Comparison of ENCODE assay signal across 24 mouse cellular contexts in genomic region chr5:103242430-103242829, GRCm38 (mm10). TPM values are rescaled to one million over a fixed set of nuclear protein-coding genes. Genes with fewer than 3 reads are reported as not detected.
DNase-seq lines count a peak whose midpoint lies in the region; ATAC-seq and TF ChIP-seq lines count a peak whose summit lies in the region.
"Had no signal": no experiment of that assay in that cellular context is flagged by ENCODE, and none has a peak within 500 bp of the region (broad histone marks: within the 10 kb centered on the region; RNA-seq: fewer than 3 reads in every experiment).

No protein-coding gene starts in this region.

- H3K9ac ChIP-seq in liver, adult 2 months (ENCODE audit: low read depth, low read length): no peak overlapping the region
- no peak overlapping the region for H3K9ac ChIP-seq in liver, embryonic 12.5 days
- no peak overlapping the region for H3K9ac ChIP-seq in midbrain, embryonic 11.5 days (ENCODE audit: low read length)

- WGBS in liver, adult 2 months: 55% methylated on average over 1 of the region's 1 CpGs
- 29% methylated on average over 1 of the region's 1 CpGs for WGBS in liver, embryonic 12.5 days (ENCODE audit: insufficient replicate concordance)
- 69% methylated on average over 1 of the region's 1 CpGs for WGBS in midbrain, embryonic 11.5 days
- WGBS in midbrain, embryonic 10.5 days: 83% methylated on average over 1 of the region's 1 CpGs

- no peak for ATAC-seq in liver, embryonic 12.5 days
- no peak for ATAC-seq in midbrain, embryonic 11.5 days (ENCODE audit: low FRiP score)
- ATAC-seq in activated CD4-positive, CD25-positive, alpha-beta regulatory T cell, adult 4 months: no peak
- ATAC-seq: CD4-positive, CD25-positive, alpha-beta regulatory T cell, adult 4 months; Patski had no signal

- H3ac ChIP-seq in myocyte (ENCODE audit: control insufficient read depth, insufficient read length): no peak overlapping the region

- H3K36me3 ChIP-seq in liver, adult 2 months (ENCODE audit: control insufficient read depth, insufficient read depth, low read length): no peaks in the 10 kb centered on the region
- H3K36me3 ChIP-seq in liver, embryonic 12.5 days: no peaks in the 10 kb centered on the region
- no peaks in the 10 kb centered on the region for H3K36me3 ChIP-seq in midbrain, embryonic 11.5 days (ENCODE audit: control insufficient read depth, insufficient read depth, low read length)
- H3K36me3 ChIP-seq in midbrain, embryonic 10.5 days: no peaks in the 10 kb centered on the region
- H3K36me3 ChIP-seq in myocyte (ENCODE audit: control insufficient read depth, insufficient read depth): no peaks in the 10 kb centered on the region
- H3K36me3 ChIP-seq: G1E had no signal

- intact Hi-C loops in gastrocnemius, postnatal 36 days (cut with DNase I): no loop called here

- no peak overlapping the region for H3K4me3 ChIP-seq in liver, adult 2 months (ENCODE audit: insufficient read depth, low read depth, low read length)
- H3K4me3 ChIP-seq in liver, embryonic 12.5 days: no peak overlapping the region
- no peak overlapping the region for H3K4me3 ChIP-seq in midbrain, embryonic 11.5 days (ENCODE audit: low read depth, low read length)
- H3K4me3 ChIP-seq in midbrain, embryonic 10.5 days: no peak overlapping the region
- H3K4me3 ChIP-seq in myocyte: no peak overlapping the region

- no peak overlapping the region for H3K27ac ChIP-seq in liver, adult 2 months (replicated peaks; ENCODE audit: insufficient read depth, low read depth, low read length)
- H3K27ac ChIP-seq in liver, embryonic 12.5 days: no peak overlapping the region
- no peak overlapping the region for H3K27ac ChIP-seq in midbrain, embryonic 11.5 days (ENCODE audit: low read depth, low read length)
- no peak overlapping the region for H3K27ac ChIP-seq in midbrain, embryonic 10.5 days (replicated peaks)

- peak; percentile 6 for DNase-seq in liver, adult 2 months (ENCODE audit: extremely low read depth, low read depth, low spot score)
- DNase-seq in midbrain, embryonic 11.5 days (ENCODE audit: low spot score, missing footprints): peak; percentile 33
- DNase-seq in midbrain, embryonic 10.5 days (ENCODE audit: low spot score): no peak
- peak; percentile 39 for DNase-seq in 3T3-L1 (ENCODE audit: low read depth, low spot score)
- no peak for DNase-seq in gastrocnemius, postnatal 36 days
- DNase-seq: adrenal gland, adult 2 months; adrenal gland, adult 8-10 months; adrenal gland, postnatal 10 days; adrenal gland, postnatal 14 days; adrenal gland, postnatal 25 days; adrenal gland, postnatal 36 days; B cell, adult 2 months; cerebellum, adult 11 months; cerebellum, adult 11-12 months; cerebellum, adult 18-20 months; cerebellum, adult 2 months had no signal

- H3K4me2 ChIP-seq in liver, embryonic 12.5 days: no peak overlapping the region
- H3K4me2 ChIP-seq in midbrain, embryonic 11.5 days: no peak overlapping the region
- no peak overlapping the region for H3K4me2 ChIP-seq in myocyte (ENCODE audit: low read depth)

- no peaks in the 10 kb centered on the region for H3K9me3 ChIP-seq in liver, embryonic 12.5 days (replicated peaks)
- H3K9me3 ChIP-seq in midbrain, embryonic 11.5 days (ENCODE audit: control insufficient read depth, low read length): no peaks in the 10 kb centered on the region
- peaks cover 9% of the 10 kb centered on the region; the same call in 1 of the 2 replicates for H3K9me3 ChIP-seq in midbrain, embryonic 10.5 days (replicated peaks)

- TF ChIP-seq POLR2A in liver, adult 2 months (IDR thresholded peaks at IDR 0.05; ENCODE audit: extremely low read depth, insufficient read depth, low read length): no peak
- no peak for TF ChIP-seq POLR2A in myocyte (IDR thresholded peaks at IDR 0.05; ENCODE audit: insufficient read length, low read depth)

- H3K27me3 ChIP-seq in liver, adult 2 months (ENCODE audit: control insufficient read depth, insufficient read depth, low read length): no peaks in the 10 kb centered on the region
- H3K27me3 ChIP-seq in liver, embryonic 12.5 days (replicated peaks): no peaks in the 10 kb centered on the region
- H3K27me3 ChIP-seq in midbrain, embryonic 11.5 days (ENCODE audit: control insufficient read depth, insufficient read depth, low read length): no peaks in the 10 kb centered on the region
- no peaks in the 10 kb centered on the region for H3K27me3 ChIP-seq in midbrain, embryonic 10.5 days (ENCODE audit: low read depth, poor library complexity, severe bottlenecking)
- H3K27me3 ChIP-seq in myocyte (ENCODE audit: control insufficient read depth, insufficient read depth, insufficient read length): no peaks in the 10 kb centered on the region
- H3K27me3 ChIP-seq: CH12.LX had no signal

- H3K4me1 ChIP-seq in liver, adult 2 months (ENCODE audit: control insufficient read depth, insufficient read depth, low read length): no peaks in the 10 kb centered on the region
- H3K4me1 ChIP-seq in liver, embryonic 12.5 days: no peaks in the 10 kb centered on the region
- H3K4me1 ChIP-seq in midbrain, embryonic 11.5 days (ENCODE audit: control insufficient read depth, insufficient read depth, low read length): no peaks in the 10 kb centered on the region
- no peaks in the 10 kb centered on the region for H3K4me1 ChIP-seq in midbrain, embryonic 10.5 days

- TF ChIP-seq CTCF in liver, adult 2 months (IDR thresholded peaks at IDR 0.05; ENCODE audit: low read depth, low read length): no peak

- H3K79me2 ChIP-seq in liver, adult 2 months (ENCODE audit: control insufficient read depth, insufficient read depth, low read length): no peaks in the 10 kb centered on the region
- H3K79me2 ChIP-seq in myocyte (ENCODE audit: control insufficient read depth, insufficient read depth): no peaks in the 10 kb centered on the region

TF ChIP-seq in myocyte, 11 proteins besides CTCF, POLR2A, EP300 and RAD21:
- TF ChIP-seq SRF (IDR thresholded peaks at IDR 0.05; ENCODE audit: control insufficient read depth, insufficient read length, low read depth): no peak
- TF ChIP-seq CEBPB (IDR thresholded peaks at IDR 0.05; ENCODE audit: insufficient read depth, poor library complexity, severe bottlenecking): peak; percentile 96
- no peak for TF ChIP-seq TCF12 (IDR thresholded peaks at IDR 0.05; ENCODE audit: insufficient read depth, poor library complexity, severe bottlenecking)

RNA-seq across cellular contexts. Expression of gene Mapk10, which starts 31.3 kb away (rescaled TPM):
- total RNA-seq in liver, adult 2 months (2014; rRNA removed): not detected in 2 replicates
- not detected in 2 replicates for polyA plus RNA-seq in liver, adult 2 months (2012; rRNA removed)
- polyA plus RNA-seq in liver, embryonic 12.5 days (2016; fragmentation: Nextera tagmentation; extraction: Ambion mirVana): 0.02 TPM in 1 of 2 replicates, not detected in the other
- 47.6 and 55.8 TPM in 2 replicates for polyA plus RNA-seq in midbrain, embryonic 11.5 days (2014; fragmentation: Nextera tagmentation; extraction: Ambion mirVana)
- polyA plus RNA-seq in midbrain, embryonic 10.5 days (2016; fragmentation: Nextera tagmentation; extraction: Ambion mirVana): 14.9 and 36.6 TPM in 2 replicates
- 0.05 TPM for polyA plus RNA-seq in myocyte (2012; fragmentation: generic; extraction: Trizol)
- total RNA-seq in gastrocnemius, postnatal 36 days (2021): 1 to 10 TPM in 1 of 2 experiments, under 1 TPM in 1; 0.69 to 1.7 TPM
- under 1 TPM in 1 of 2 experiments, not detected in 1; 0.07 TPM for polyA plus RNA-seq in activated CD4-positive, CD25-positive, alpha-beta regulatory T cell, adult 4 months (2017; shearing (Covaris generic))
- total RNA-seq: MEL had no signal
- polyA plus RNA-seq: CD4-positive, CD25-positive, alpha-beta regulatory T cell, adult 4 months; G1E had no signal

Comparison
In these comparisons a context has a peak if more than half of its experiments do, and no peak if none do; other contexts are left out.
1. DNase-seq: peak in liver, adult 2 months (single experiment), midbrain, embryonic 11.5 days (single experiment) and 3T3-L1 (single experiment); none in midbrain, embryonic 10.5 days (single experiment) and gastrocnemius, postnatal 36 days (0 of 2).
2. RNA of gene Mapk10, which starts 31.3 kb away (polyA plus RNA-seq): 47.6 to 55.8 TPM in midbrain, embryonic 11.5 days and 14.9 to 36.6 TPM in midbrain, embryonic 10.5 days; 0.07 TPM in activated CD4-positive, CD25-positive, alpha-beta regulatory T cell, adult 4 months, 0.05 TPM in myocyte (single experiment), 0.02 TPM in liver, embryonic 12.5 days and not detected in liver, adult 2 months; every median in the first group is over 10 times any median in the second.